Mouse (Mus musculus): ENCODE measurements around the gene Sema4a. TPM values are rescaled to one million over a fixed set of nuclear protein-coding genes. Genes with fewer than 3 reads are reported as not detected.

Gene Sema4a
- polyA plus RNA-seq, 1 experiment from 2014 or later, result 32.8 TPM

DNA sequence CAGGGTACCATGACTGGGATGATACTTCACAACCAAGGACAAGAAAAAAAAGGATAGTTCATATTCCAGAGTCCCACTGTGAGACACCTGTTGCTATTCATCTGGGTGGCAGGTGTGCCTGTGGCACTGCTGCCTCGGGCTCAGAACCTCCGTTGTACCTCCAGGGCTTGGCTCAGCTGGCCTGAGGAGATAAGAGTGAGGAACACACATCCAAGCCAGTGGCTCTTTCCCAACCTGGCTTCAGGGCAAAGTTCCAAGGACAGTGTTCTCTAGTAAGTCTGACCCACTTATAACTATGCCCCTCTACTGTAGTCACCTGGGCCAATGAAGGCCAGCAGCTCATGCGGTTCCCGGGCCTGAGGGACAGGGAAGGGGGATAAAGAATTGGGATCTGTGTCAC lies 49.3 kb downstream of the Sema4a start:
- Histone ChIP-seq H3K9me3 (ENCODE audit: control insufficient read depth, low read length) (no peaks in the 10 kb centered on the region), H3K4me3 (ENCODE audit: low read length) (no peak overlapping the region), H3K4me1 (ENCODE audit: control insufficient read depth, insufficient read depth, low read depth, low read length) (peaks cover 11% of the 10 kb centered on the region), H3K27ac (ENCODE audit: low read depth, low read length) (no peak overlapping the region), H3K27me3 (replicated peaks; ENCODE audit: control insufficient read depth, insufficient read depth, low read length) (no peaks in the 10 kb centered on the region), H3K36me3 (ENCODE audit: control insufficient read depth, insufficient read depth, low read length) (peaks cover 14% of the 10 kb centered on the region; the same call in 1 of the 2 replicates), H3K9ac (ENCODE audit: low read depth, low read length) (no peak overlapping the region), H3K4me2 (ENCODE audit: low read length) (no peak overlapping the region)
- 91% methylated on average over 4 of the region's 4 CpGs for WGBS
- ATAC-seq, result no peak

- H3K9me3 ChIP-seq (ENCODE audit: control insufficient read depth, low read length), result no peaks in the 10 kb centered on the region
- peak overlapping the region; percentile 37 for H3K27ac ChIP-seq (ENCODE audit: low read depth, low read length)
- peak overlapping the region; percentile 79 for H3K9ac ChIP-seq (ENCODE audit: low read depth, low read length)
- H3K4me3 ChIP-seq (ENCODE audit: low read length), result peak overlapping the region; percentile 64
- H3K27me3 ChIP-seq (replicated peaks; ENCODE audit: control insufficient read depth, insufficient read depth, low read length), result no peaks in the 10 kb centered on the region
- no peak for ATAC-seq
- H3K4me2 ChIP-seq (ENCODE audit: low read length), result peak overlapping the region; percentile 81
- H3K4me1 ChIP-seq (ENCODE audit: control insufficient read depth, insufficient read depth, low read depth, low read length), result peaks cover 11% of the 10 kb centered on the region
- 25% methylated on average over 7 of the region's 7 CpGs for WGBS
- H3K36me3 ChIP-seq (ENCODE audit: control insufficient read depth, insufficient read depth, low read length), result peaks cover 14% of the 10 kb centered on the region; the same call in 1 of the 2 replicates
Observed at GRCm38 (mm10) chr3:88410645-88411031, 50.3 kb downstream of the Sema4a start.

GRCm38 (mm10) chr3:88409741-88410644 lies 51.0 kb downstream of the Sema4a start, which contains the start of gene Pmf1:
Pmf1 (minus strand) TSS chr3:88410331.
- peak within 1 kb of the TSS; percentile 64 for H3K4me3 ChIP-seq (ENCODE audit: low read length)
- no peaks in the 10 kb centered on the region for H3K9me3 ChIP-seq (ENCODE audit: control insufficient read depth, low read length)
- ATAC-seq, result peak; percentile 92
- H3K4me2 ChIP-seq (ENCODE audit: low read length), result peak within 1 kb of the TSS; percentile 81
- H3K9ac ChIP-seq (ENCODE audit: low read depth, low read length), result peak within 1 kb of the TSS; percentile 79
- peaks cover 14% of the 10 kb centered on the region; the same call in 1 of the 2 replicates for H3K36me3 ChIP-seq (ENCODE audit: control insufficient read depth, insufficient read depth, low read length)
- WGBS, result under 1% methylated on average over 54 of the region's 54 CpGs
- peaks cover 11% of the 10 kb centered on the region for H3K4me1 ChIP-seq (ENCODE audit: control insufficient read depth, insufficient read depth, low read depth, low read length)
- H3K27me3 ChIP-seq (replicated peaks; ENCODE audit: control insufficient read depth, insufficient read depth, low read length), result no peaks in the 10 kb centered on the region
- H3K27ac ChIP-seq (ENCODE audit: low read depth, low read length), result peak within 1 kb of the TSS; percentile 84

DNA sequence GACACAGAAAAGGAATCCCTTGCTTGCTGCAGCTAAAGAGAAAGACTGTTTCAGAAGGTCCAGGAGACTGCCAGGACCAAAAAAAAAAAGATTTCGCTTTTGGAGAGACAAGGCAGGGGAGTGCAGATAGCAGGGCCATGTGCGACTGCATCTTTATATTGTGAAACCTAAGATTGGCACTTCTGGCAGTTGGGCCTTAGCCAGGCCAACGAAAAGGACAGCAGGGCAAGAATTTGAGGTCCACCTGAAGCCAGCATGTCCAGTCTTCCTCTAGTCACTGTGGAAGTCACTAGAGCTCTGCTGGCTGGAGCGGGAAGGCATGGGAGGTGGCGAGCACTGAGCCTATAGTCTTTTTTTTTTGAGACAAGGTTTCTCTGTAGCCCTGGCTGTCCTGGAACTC lies 52.0 kb downstream of the Sema4a start:
- 71% methylated on average over 5 of the region's 5 CpGs for WGBS
- H3K27ac ChIP-seq (ENCODE audit: low read depth, low read length), result no peak overlapping the region
- peak overlapping the region; percentile 8; the same call in 1 of the 2 replicates for H3K9ac ChIP-seq (ENCODE audit: low read depth, low read length)

DNA sequence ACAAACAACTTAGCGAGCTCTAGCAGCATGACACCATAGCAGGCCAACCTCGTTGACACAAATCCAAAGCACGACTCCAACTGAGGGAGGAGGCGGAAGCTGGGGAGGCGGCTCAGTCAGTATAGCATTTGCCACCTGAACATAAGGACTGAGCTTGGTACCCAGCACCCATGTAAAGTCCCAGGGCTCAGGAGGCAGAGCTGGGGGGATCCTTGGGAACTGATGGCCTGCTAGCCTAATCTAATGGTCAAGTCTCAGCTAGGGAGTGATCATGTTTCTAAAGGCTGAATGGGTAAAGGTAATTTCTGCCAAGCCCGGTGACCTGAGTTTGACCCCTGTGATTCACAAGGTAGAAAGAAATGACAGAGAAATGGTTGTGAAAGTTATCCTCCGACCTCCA lies 53.5 kb downstream of the Sema4a start:
- no peak overlapping the region for H3K9ac ChIP-seq (ENCODE audit: low read depth, low read length)
- peaks cover 11% of the 10 kb centered on the region for H3K4me1 ChIP-seq (ENCODE audit: control insufficient read depth, insufficient read depth, low read depth, low read length)
- H3K9me3 ChIP-seq (ENCODE audit: control insufficient read depth, low read length), result no peaks in the 10 kb centered on the region
- H3K36me3 ChIP-seq (ENCODE audit: control insufficient read depth, insufficient read depth, low read length), result peaks cover 4% of the 10 kb centered on the region; the same call in 1 of the 2 replicates
- ATAC-seq, result no peak
- H3K27me3 ChIP-seq (replicated peaks; ENCODE audit: control insufficient read depth, insufficient read depth, low read length), result no peaks in the 10 kb centered on the region
- no peak overlapping the region for H3K4me2 ChIP-seq (ENCODE audit: low read length)
- H3K4me3 ChIP-seq (ENCODE audit: low read length), result no peak overlapping the region
- H3K27ac ChIP-seq (ENCODE audit: low read depth, low read length), result no peak overlapping the region
- 60% methylated on average over 7 of the region's 7 CpGs for WGBS

More for the DNA sequence above, 52.0 kb downstream of the Sema4a start:
- Histone ChIP-seq H3K4me1 (ENCODE audit: control insufficient read depth, insufficient read depth, low read depth, low read length) (peaks cover 11% of the 10 kb centered on the region), H3K9me3 (ENCODE audit: control insufficient read depth, low read length) (no peaks in the 10 kb centered on the region), H3K4me2 (ENCODE audit: low read length) (peak overlapping the region; percentile 81), H3K36me3 (ENCODE audit: control insufficient read depth, insufficient read depth, low read length) (peaks cover 8% of the 10 kb centered on the region; the same call in 1 of the 2 replicates), H3K27me3 (replicated peaks; ENCODE audit: control insufficient read depth, insufficient read depth, low read length) (no peaks in the 10 kb centered on the region), H3K4me3 (ENCODE audit: low read length) (no peak overlapping the region)
- ATAC-seq, result no peak

GRCm38 (mm10) chr3:88407090-88407489 lies 53.9 kb downstream of the Sema4a start:
- Histone ChIP-seq H3K9ac (ENCODE audit: low read depth, low read length) (no peak overlapping the region), H3K9me3 (ENCODE audit: control insufficient read depth, low read length) (no peaks in the 10 kb centered on the region), H3K27ac (ENCODE audit: low read depth, low read length) (no peak overlapping the region), H3K4me2 (ENCODE audit: low read length) (no peak overlapping the region), H3K36me3 (ENCODE audit: control insufficient read depth, insufficient read depth, low read length) (peaks cover 1% of the 10 kb centered on the region; the same call in 1 of the 2 replicates), H3K4me3 (ENCODE audit: low read length) (no peak overlapping the region), H3K27me3 (replicated peaks; ENCODE audit: control insufficient read depth, insufficient read depth, low read length) (no peaks in the 10 kb centered on the region), H3K4me1 (ENCODE audit: control insufficient read depth, insufficient read depth, low read depth, low read length) (peaks cover 11% of the 10 kb centered on the region)
- peak; percentile 51; the same call in 1 of the 2 replicates for ATAC-seq
- WGBS, result 0% methylated on average over 2 of the region's 2 CpGs

DNA sequence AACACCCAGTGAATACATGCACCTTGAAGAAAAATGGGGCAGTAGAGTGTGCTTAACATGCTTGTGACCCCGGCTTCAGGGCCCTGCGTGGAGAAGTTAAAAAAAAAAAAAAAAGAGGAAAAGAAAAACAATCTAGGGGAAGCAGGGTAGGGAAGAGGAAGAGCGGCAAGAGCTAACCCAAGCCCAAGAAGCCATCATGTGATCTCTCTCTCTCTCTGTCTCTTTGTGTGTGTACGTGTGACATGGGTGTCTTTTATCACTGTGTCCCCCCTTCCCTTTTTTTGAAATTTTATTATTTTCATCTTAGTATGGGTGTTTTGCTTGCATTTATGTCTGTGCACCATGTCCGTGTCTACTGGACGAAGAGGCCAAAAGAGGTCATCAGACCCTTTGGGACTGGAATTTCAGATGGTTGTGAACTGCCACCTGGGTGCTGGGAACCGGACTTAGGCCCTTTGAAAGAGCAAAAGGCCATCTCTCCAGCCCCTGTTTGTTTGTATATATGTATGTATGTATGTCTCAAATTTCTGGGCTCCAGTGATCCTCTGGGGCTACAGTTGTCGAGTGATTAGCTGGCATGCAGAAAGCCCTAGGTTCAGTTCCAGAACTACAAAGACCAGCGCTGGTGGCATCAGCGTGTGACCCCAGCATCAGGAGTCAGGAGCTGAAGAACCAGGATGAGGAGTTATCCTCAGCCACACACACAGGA lies 57.3 kb downstream of the Sema4a start:
- no peaks in the 10 kb centered on the region for H3K36me3 ChIP-seq (ENCODE audit: control insufficient read depth, insufficient read depth, low read length)
- no peak overlapping the region for H3K4me2 ChIP-seq (ENCODE audit: low read length)
- H3K9ac ChIP-seq (ENCODE audit: low read depth, low read length), result no peak overlapping the region
- 94% methylated on average over 10 of the region's 10 CpGs for WGBS
- ATAC-seq, result no peak
- no peaks in the 10 kb centered on the region for H3K4me1 ChIP-seq (ENCODE audit: control insufficient read depth, insufficient read depth, low read depth, low read length)
- H3K27ac ChIP-seq (ENCODE audit: low read depth, low read length), result no peak overlapping the region
- H3K27me3 ChIP-seq (replicated peaks; ENCODE audit: control insufficient read depth, insufficient read depth, low read length), result no peaks in the 10 kb centered on the region
- H3K9me3 ChIP-seq (ENCODE audit: control insufficient read depth, low read length), result no peaks in the 10 kb centered on the region
- H3K4me3 ChIP-seq (ENCODE audit: low read length), result no peak overlapping the region

DNA sequence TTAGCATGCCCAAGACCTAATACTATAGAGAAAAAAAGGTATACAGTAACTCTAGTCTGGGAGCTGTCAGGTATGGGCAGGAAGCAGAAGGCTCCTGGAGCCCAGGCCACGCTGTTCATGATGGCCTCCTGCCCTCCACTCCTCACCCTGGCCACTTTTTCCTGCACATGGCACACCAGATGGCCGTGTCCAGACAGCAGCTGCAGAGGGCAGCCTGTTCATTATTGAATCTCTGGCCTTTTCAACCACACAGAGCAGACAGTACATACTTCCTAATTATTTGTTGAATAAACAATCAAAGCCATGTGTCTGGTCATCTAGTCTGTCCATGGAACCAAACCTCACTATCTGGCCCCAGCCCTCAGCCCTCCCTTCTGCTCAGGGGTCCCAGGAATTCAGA lies 62.3 kb downstream of the Sema4a start:
- WGBS, result 61% methylated on average over 2 of the region's 2 CpGs
- Histone ChIP-seq H3K27me3 (replicated peaks; ENCODE audit: control insufficient read depth, insufficient read depth, low read length) (no peaks in the 10 kb centered on the region), H3K9ac (ENCODE audit: low read depth, low read length) (no peak overlapping the region), H3K4me2 (ENCODE audit: low read length) (no peak overlapping the region), H3K4me3 (ENCODE audit: low read length) (no peak overlapping the region), H3K4me1 (ENCODE audit: control insufficient read depth, insufficient read depth, low read depth, low read length) (no peaks in the 10 kb centered on the region), H3K9me3 (ENCODE audit: control insufficient read depth, low read length) (no peaks in the 10 kb centered on the region), H3K36me3 (ENCODE audit: control insufficient read depth, insufficient read depth, low read length) (no peaks in the 10 kb centered on the region), H3K27ac (ENCODE audit: low read depth, low read length) (no peak overlapping the region)
- peak; percentile 42; the same call in 1 of the 2 replicates for ATAC-seq

- Histone ChIP-seq H3K4me2 (ENCODE audit: low read length) (no peak overlapping the region), H3K36me3 (ENCODE audit: control insufficient read depth, insufficient read depth, low read length) (no peaks in the 10 kb centered on the region), H3K27me3 (replicated peaks; ENCODE audit: control insufficient read depth, insufficient read depth, low read length) (no peaks in the 10 kb centered on the region), H3K4me1 (ENCODE audit: control insufficient read depth, insufficient read depth, low read depth, low read length) (no peaks in the 10 kb centered on the region), H3K9me3 (ENCODE audit: control insufficient read depth, low read length) (no peaks in the 10 kb centered on the region), H3K4me3 (ENCODE audit: low read length) (no peak overlapping the region), H3K9ac (ENCODE audit: low read depth, low read length) (no peak overlapping the region), H3K27ac (ENCODE audit: low read depth, low read length) (no peak overlapping the region)
- 88% methylated on average over 8 of the region's 8 CpGs for WGBS
- ATAC-seq, result no peak
Observed at GRCm38 (mm10) chr3:88395742-88396141, 65.2 kb downstream of the Sema4a start.
